Mouse (Mus musculus) T-cell, adult 2 months (primary cell): ENCODE measurements around the gene Myoc.

ENCODE experiments used
- DNase-seq: peaks from one replicate; pipeline ENCODE4 v3.0.0; 2022; ENCODE audit warnings: low spot score

The Myoc gene

GRCm38 (mm10) chr1:162648416-162648815 is 9.5 kb downstream of the Myoc start:
- no peak for DNase-seq

DNA sequence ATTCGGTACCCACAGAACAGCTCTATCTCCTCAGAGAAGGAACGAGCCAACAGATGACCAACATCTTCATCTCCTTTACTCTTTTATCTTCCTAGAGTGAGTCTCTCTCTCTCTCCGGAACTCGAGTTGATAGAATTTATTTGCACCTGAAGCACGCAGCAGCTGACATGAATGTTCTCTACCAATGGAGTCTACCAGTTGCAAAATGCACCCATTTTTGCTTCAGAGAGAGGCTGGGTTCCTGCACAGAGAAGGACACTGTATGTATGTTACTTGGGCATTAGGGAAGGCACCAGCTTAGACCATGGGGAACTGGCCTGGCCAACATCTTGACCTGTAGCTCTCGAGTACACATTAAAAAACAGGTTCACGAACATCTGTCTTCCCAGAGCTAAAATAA is 19.2 kb downstream of the Myoc start, which contains the start of gene Myocos:
Gene Myocos, minus strand, starts transcription at position 101 of the 400 bp plus-strand sequence.
- no peak for DNase-seq

DNA sequence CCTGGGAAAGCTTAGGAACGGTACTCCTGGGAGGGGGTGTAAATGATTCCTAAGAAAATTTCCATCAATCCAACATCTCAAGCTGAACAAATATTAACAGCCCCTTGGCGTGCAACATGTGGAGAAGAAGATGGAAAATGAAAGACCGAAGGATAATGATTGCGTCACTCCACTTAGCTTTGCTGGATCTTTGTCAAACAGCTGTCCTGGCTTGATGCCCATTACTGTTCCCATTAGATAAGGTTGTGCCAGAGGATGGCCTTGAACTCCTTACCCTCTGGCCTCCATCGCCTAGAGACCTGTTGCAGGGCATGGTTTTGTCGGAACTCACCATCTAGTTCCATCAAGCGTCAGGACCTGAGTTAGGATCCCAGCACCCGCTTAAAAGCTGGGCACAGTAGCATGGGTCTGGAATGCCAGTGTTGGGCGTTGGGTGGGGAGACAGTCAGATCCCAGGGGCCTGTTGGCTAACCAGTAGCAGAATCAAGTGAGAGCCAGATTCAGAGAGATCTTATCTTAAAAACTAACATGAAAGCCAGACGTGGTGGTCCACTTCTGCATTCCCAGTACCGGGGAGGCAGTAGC is 21.4 kb downstream of the Myoc start:
- no peak for DNase-seq

DNA sequence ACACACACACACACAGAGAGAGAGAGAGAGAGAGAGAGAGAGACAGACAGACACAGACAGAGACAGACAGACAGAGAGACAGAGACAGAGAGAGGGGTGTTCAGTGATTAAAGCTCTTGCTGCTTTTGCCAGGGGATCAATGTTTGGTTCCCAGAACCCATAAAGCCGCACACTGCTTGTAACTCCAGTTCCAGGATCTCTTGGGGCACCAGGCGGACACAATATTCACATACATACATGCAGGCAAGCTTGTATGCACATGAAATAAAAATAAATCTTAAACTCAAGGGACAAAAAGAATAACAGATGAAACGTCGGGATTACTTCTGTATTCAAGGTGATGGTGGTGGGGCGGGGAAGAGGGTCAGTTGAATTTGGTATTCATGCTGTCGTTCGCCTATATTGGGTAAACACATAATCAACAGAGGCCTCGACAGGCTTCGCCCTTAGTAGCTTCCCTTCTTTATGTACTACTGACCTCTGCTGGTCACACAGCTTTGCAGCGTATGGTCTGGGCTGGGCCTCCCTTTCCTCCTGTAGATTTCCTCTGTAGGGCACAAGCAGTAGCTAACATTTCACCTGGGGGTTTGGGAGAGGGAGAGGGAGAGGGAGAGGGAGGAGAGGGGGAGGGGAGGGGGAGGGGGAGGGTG is 26.0 kb downstream of the Myoc start:
- DNase-seq = peak; percentile 62

- DNase-seq = no peak
Observed at GRCm38 (mm10) chr1:162665486-162666174, 26.7 kb downstream of the Myoc start.

DNA sequence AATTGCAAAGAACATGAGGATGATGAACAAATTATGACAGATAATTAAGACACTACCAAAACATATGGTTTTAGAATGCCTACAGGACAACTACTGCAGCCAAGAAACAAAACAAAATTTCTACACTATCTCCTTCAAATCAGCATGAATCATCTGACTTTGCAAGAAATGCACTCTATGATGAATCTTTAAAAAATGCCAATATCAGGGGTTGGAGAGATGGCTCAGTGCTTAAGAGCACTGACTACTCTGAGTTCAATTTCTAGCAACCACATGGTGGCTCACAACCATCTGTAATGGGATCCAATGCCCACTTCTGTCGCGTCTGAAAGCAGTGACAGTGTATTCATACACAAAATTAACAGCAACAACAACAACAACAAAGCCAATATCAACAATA is 54.8 kb downstream of the Myoc start:
- no peak for DNase-seq

GRCm38 (mm10) chr1:162697866-162698265 is 58.9 kb downstream of the Myoc start:
- DNase-seq = no peak
